30 mouse cellular contexts compared by ENCODE assay signal in the genomic region with DNA sequence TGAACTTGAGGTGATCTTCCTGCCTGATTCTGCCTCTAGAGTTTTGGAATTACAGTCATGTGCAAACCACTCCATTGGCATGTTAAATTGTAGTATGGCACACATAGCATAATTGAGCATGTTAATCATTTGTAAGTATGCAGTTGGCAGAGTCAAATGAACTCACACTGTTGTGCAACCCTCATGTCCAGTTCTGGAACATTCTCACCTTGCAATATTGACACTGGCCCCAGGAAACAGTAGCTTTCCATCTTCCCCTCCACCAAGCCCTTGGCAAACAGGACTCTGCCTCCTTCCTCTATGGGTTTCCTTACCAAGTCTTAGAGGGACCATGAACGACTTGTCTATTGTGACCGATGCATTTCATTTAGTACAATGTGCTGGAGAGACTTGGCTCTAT. TPM values are rescaled to one million over a fixed set of nuclear protein-coding genes. Genes with fewer than 3 reads are reported as not detected.
A peak's percentile ranks its signal among the peaks of the same experiment; 100 is the strongest.
DNase-seq lines count a peak whose midpoint lies in the region; ATAC-seq and TF ChIP-seq lines count a peak whose summit lies in the region.
"Had no signal": no experiment of that assay in that cellular context is flagged by ENCODE, and none has a peak within 500 bp of the region (broad histone marks: within the 10 kb centered on the region; RNA-seq: fewer than 3 reads in every experiment).

No protein-coding gene starts in this region.

- no peaks in the 10 kb centered on the region for H3K9me3 ChIP-seq in liver, embryonic 12.5 days (replicated peaks)
- no peaks in the 10 kb centered on the region for H3K9me3 ChIP-seq in megakaryocyte, embryonic 14.5 days
- H3K9me3 ChIP-seq in hindbrain, embryonic 12.5 days (replicated peaks), result no peaks in the 10 kb centered on the region
- H3K9me3 ChIP-seq: embryonic facial prominence, embryonic 10.5 days; embryonic facial prominence, embryonic 13.5 days; forebrain, embryonic 12.5 days; forebrain, embryonic 15.5 days; hindbrain, embryonic 10.5 days had no signal

- H3K27me3 ChIP-seq in liver, adult 2 months (ENCODE audit: control insufficient read depth, insufficient read depth, low read length), result no peaks in the 10 kb centered on the region
- H3K27me3 ChIP-seq in liver, embryonic 12.5 days (replicated peaks), result no peaks in the 10 kb centered on the region
- H3K27me3 ChIP-seq in megakaryocyte, embryonic 14.5 days (replicated peaks), result no peaks in the 10 kb centered on the region
- no peaks in the 10 kb centered on the region for H3K27me3 ChIP-seq in hindbrain, embryonic 12.5 days
- H3K27me3 ChIP-seq: CH12.LX; embryonic facial prominence, embryonic 13.5 days; forebrain, embryonic 12.5 days; forebrain, embryonic 15.5 days; Patski had no signal

- H3K4me1 ChIP-seq in liver, adult 2 months (ENCODE audit: control insufficient read depth, insufficient read depth, low read length), result no peaks in the 10 kb centered on the region; the same call in 1 of the 2 replicates
- H3K4me1 ChIP-seq in liver, embryonic 12.5 days, result no peaks in the 10 kb centered on the region
- peaks cover 67% of the 10 kb centered on the region for H3K4me1 ChIP-seq in megakaryocyte, embryonic 14.5 days
- no peaks in the 10 kb centered on the region for H3K4me1 ChIP-seq in hindbrain, embryonic 12.5 days
- H3K4me1 ChIP-seq: embryonic facial prominence, embryonic 10.5 days; embryonic facial prominence, embryonic 13.5 days; forebrain, embryonic 12.5 days; forebrain, embryonic 15.5 days; hindbrain, embryonic 10.5 days had no signal

- WGBS in liver, adult 2 months, result 82% methylated on average over 2 of the region's 2 CpGs
- WGBS in liver, embryonic 12.5 days (ENCODE audit: insufficient replicate concordance), result 77% methylated on average over 2 of the region's 2 CpGs
- WGBS in large intestine, adult 2 months, result 49% methylated on average over 2 of the region's 2 CpGs
- 93% methylated on average over 2 of the region's 2 CpGs for WGBS in hindbrain, embryonic 12.5 days

- H3K4me3 ChIP-seq in liver, adult 2 months (ENCODE audit: insufficient read depth, low read depth, low read length), result no peak overlapping the region
- H3K4me3 ChIP-seq in liver, embryonic 12.5 days, result no peak overlapping the region
- H3K4me3 ChIP-seq in megakaryocyte, embryonic 14.5 days (replicated peaks), result peak overlapping the region; percentile 26
- H3K4me3 ChIP-seq in hindbrain, embryonic 12.5 days, result no peak overlapping the region
- H3K4me3 ChIP-seq: embryonic facial prominence, embryonic 10.5 days; embryonic facial prominence, embryonic 13.5 days; erythroblast, embryonic 14.5 days; forebrain, embryonic 12.5 days; forebrain, embryonic 15.5 days; hindbrain, embryonic 10.5 days had no signal

- H3K4me2 ChIP-seq in liver, embryonic 12.5 days, result no peak overlapping the region
- no peak overlapping the region for H3K4me2 ChIP-seq in hindbrain, embryonic 12.5 days (replicated peaks)
- H3K4me2 ChIP-seq: embryonic facial prominence, embryonic 13.5 days; forebrain, embryonic 12.5 days; forebrain, embryonic 15.5 days; heart, embryonic 11.5 days; hindbrain, embryonic 14.5 days had no signal

- peak; percentile 76 for DNase-seq in liver, adult 2 months (ENCODE audit: extremely low read depth, low read depth, low spot score)
- peak; percentile 55 for DNase-seq in large intestine, adult 2 months (ENCODE audit: low read depth, low spot score)
- no peak for DNase-seq in right cerebral cortex, adult 2 months (ENCODE audit: low spot score in 2 of 2)
- DNase-seq: adrenal gland, postnatal 10 days; adrenal gland, postnatal 36 days; B cell, adult 2 months; cerebellum, adult 18-20 months; cerebellum, adult 9-11 months; cerebellum, postnatal 36 days; embryo, embryonic 11 days; gastrocnemius, postnatal 10 days; gastrocnemius, postnatal 36 days; heart, postnatal 36 days had no signal

- no peaks in the 10 kb centered on the region for H3K79me2 ChIP-seq in liver, adult 2 months (ENCODE audit: control insufficient read depth, insufficient read depth, low read length)

- no peak overlapping the region for H3K9ac ChIP-seq in liver, adult 2 months (ENCODE audit: low read depth, low read length)
- no peak overlapping the region for H3K9ac ChIP-seq in liver, embryonic 12.5 days
- no peak overlapping the region for H3K9ac ChIP-seq in hindbrain, embryonic 12.5 days
- H3K9ac ChIP-seq: embryonic facial prominence, embryonic 13.5 days; forebrain, embryonic 12.5 days; forebrain, embryonic 15.5 days; hindbrain, embryonic 14.5 days had no signal

- H3K27ac ChIP-seq in liver, adult 2 months (replicated peaks; ENCODE audit: insufficient read depth, low read depth, low read length), result no peak overlapping the region
- no peak overlapping the region for H3K27ac ChIP-seq in liver, embryonic 12.5 days
- H3K27ac ChIP-seq in hindbrain, embryonic 12.5 days, result no peak overlapping the region
- H3K27ac ChIP-seq: embryonic facial prominence, embryonic 10.5 days; embryonic facial prominence, embryonic 13.5 days; forebrain, embryonic 12.5 days; forebrain, embryonic 15.5 days; hindbrain, embryonic 10.5 days; hindbrain, embryonic 14.5 days; hindbrain, postnatal 0 days had no signal

- TF ChIP-seq CTCF in liver, adult 2 months (IDR thresholded peaks at IDR 0.05; ENCODE audit: low read depth, low read length), result no peak

- no peaks in the 10 kb centered on the region for H3K36me3 ChIP-seq in liver, adult 2 months (ENCODE audit: control insufficient read depth, insufficient read depth, low read length)
- H3K36me3 ChIP-seq in liver, embryonic 12.5 days, result no peaks in the 10 kb centered on the region
- peaks cover 28% of the 10 kb centered on the region for H3K36me3 ChIP-seq in megakaryocyte, embryonic 14.5 days (replicated peaks; ENCODE audit: low read length)
- no peaks in the 10 kb centered on the region for H3K36me3 ChIP-seq in hindbrain, embryonic 12.5 days
- H3K36me3 ChIP-seq: embryonic facial prominence, embryonic 10.5 days; embryonic facial prominence, embryonic 13.5 days; forebrain, embryonic 12.5 days; forebrain, embryonic 15.5 days; G1E; hindbrain, embryonic 10.5 days had no signal

- TF ChIP-seq POLR2A in liver, adult 2 months (IDR thresholded peaks at IDR 0.05; ENCODE audit: extremely low read depth, insufficient read depth, low read length), result no peak

- no peak for ATAC-seq in liver, embryonic 12.5 days
- no peak for ATAC-seq in megakaryocyte, adult 5-6 weeks (ENCODE audit: poor library complexity, severe bottlenecking)
- no peak for ATAC-seq in hindbrain, embryonic 12.5 days (ENCODE audit: low FRiP score)
- ATAC-seq: forebrain, embryonic 15.5 days; hindbrain, postnatal 0 days; Patski had no signal

RNA-seq across cellular contexts. Expression of gene Pde3a, which starts 42.1 kb away (rescaled TPM):
- total RNA-seq in liver, adult 2 months (2014; rRNA removed), result 1.1 and 1.7 TPM in 2 replicates
- 0.44 and 0.62 TPM in 2 replicates for polyA plus RNA-seq in liver, adult 2 months (2012; rRNA removed)
- polyA plus RNA-seq in liver, embryonic 12.5 days (2016; fragmentation: Nextera tagmentation; extraction: Ambion mirVana), result 2.8 and 2.9 TPM in 2 replicates
- 3.9 and 4.4 TPM in 2 replicates for polyA plus RNA-seq in megakaryocyte, embryonic 14.5 days (2012; ENCODE audit: insufficient read depth, low replicate concordance)
- total RNA-seq in megakaryocyte, adult 5-6 weeks (2015), result not detected in 2 replicates
- not detected in 2 replicates for total RNA-seq in megakaryocyte, adult 5-6 weeks (2017)
- polyA plus RNA-seq in large intestine, adult 2 months (2012; rRNA removed), result 2.7 and 8.9 TPM in 2 replicates
- polyA plus RNA-seq in hindbrain, embryonic 12.5 days (2016; fragmentation: Nextera tagmentation; extraction: Ambion mirVana), result 3.7 and 3.9 TPM in 2 replicates
- total RNA-seq: granulocyte monocyte progenitor cell, adult 5-6 weeks had no signal
- polyA plus RNA-seq: erythroblast, embryonic 14.5 days; G1E had no signal

Comparison
In these comparisons a context has a peak if more than half of its experiments do, and no peak if none do; other contexts are left out.
1. DNase-seq: peak in liver, adult 2 months (single experiment) and large intestine, adult 2 months (single experiment); none in right cerebral cortex, adult 2 months (0 of 2).